8 mouse cellular contexts compared by ENCODE assay signal in genomic region chr1:161035786-161036404, GRCm38 (mm10). TPM values are rescaled to one million over a fixed set of nuclear protein-coding genes. Genes with fewer than 3 reads are reported as not detected.
DNase-seq lines count a peak whose midpoint lies in the region; ATAC-seq lines count a peak whose summit lies in the region.

No protein-coding gene starts in this region.

- H3K4me2 ChIP-seq in kidney, embryonic 16.5 days (replicated peaks; ENCODE audit: low read depth, low read length), result peak overlapping the region; percentile 91

- 1% methylated on average over 6 of the region's 6 CpGs for WGBS in heart, embryonic 10.5 days
- WGBS in kidney, embryonic 16.5 days, result 1% methylated on average over 6 of the region's 6 CpGs
- 0% methylated on average over 6 of the region's 6 CpGs for WGBS in midbrain, embryonic 10.5 days

- peaks cover 55% of the 10 kb centered on the region for H3K36me3 ChIP-seq in heart, embryonic 10.5 days
- H3K36me3 ChIP-seq in erythroblast, embryonic 14.5 days (ENCODE audit: control insufficient read depth), result peaks cover 72% of the 10 kb centered on the region
- peaks cover 39% of the 10 kb centered on the region for H3K36me3 ChIP-seq in kidney, embryonic 16.5 days (ENCODE audit: insufficient read depth, low read length)
- peaks cover 73% of the 10 kb centered on the region for H3K36me3 ChIP-seq in midbrain, embryonic 10.5 days

- ATAC-seq in kidney, embryonic 16.5 days (ENCODE audit: low FRiP score, low TSS enrichment), result no peak
- no peak for ATAC-seq in frontal cortex, adult (ENCODE audit: low TSS enrichment)

- intact Hi-C loops in heart, postnatal 14 days (cut with DNase I), result loop anchor here (5.0 to 10.0 kb wide), 2 partner anchors 96 to 821 kb away; partner anchors contain the start of genes Cacybp and Klhl20

- H3K4me1 ChIP-seq in heart, embryonic 10.5 days, result peaks cover 4% of the 10 kb centered on the region; the same call in 1 of the 2 replicates
- peaks cover 71% of the 10 kb centered on the region for H3K4me1 ChIP-seq in erythroblast, embryonic 14.5 days (ENCODE audit: control insufficient read depth)
- peaks cover 21% of the 10 kb centered on the region for H3K4me1 ChIP-seq in kidney, embryonic 16.5 days (ENCODE audit: insufficient read depth, low read length)
- H3K4me1 ChIP-seq in midbrain, embryonic 10.5 days, result peaks cover 45% of the 10 kb centered on the region

- DNase-seq in heart, embryonic 10.5 days (ENCODE audit: low spot score), result no peak
- no peak for DNase-seq in heart, postnatal 14 days
- peak; percentile 61 for DNase-seq in R1 (ENCODE audit: low read depth, low spot score)
- DNase-seq in midbrain, embryonic 10.5 days (ENCODE audit: low spot score), result peak; percentile 36
- DNase-seq in retina, postnatal 1 day, result no peak

- H3K4me3 ChIP-seq in heart, embryonic 10.5 days, result peak overlapping the region; percentile 80
- peak overlapping the region; percentile 97 for H3K4me3 ChIP-seq in erythroblast, embryonic 14.5 days (replicated peaks)
- peak overlapping the region; percentile 92 for H3K4me3 ChIP-seq in kidney, embryonic 16.5 days (ENCODE audit: low read length)
- H3K4me3 ChIP-seq in midbrain, embryonic 10.5 days, result peak overlapping the region; percentile 67

- no peaks in the 10 kb centered on the region for H3K9me3 ChIP-seq in heart, embryonic 10.5 days
- no peaks in the 10 kb centered on the region for H3K9me3 ChIP-seq in erythroblast, embryonic 14.5 days (ENCODE audit: control insufficient read depth, low read length)
- H3K9me3 ChIP-seq in kidney, embryonic 16.5 days (ENCODE audit: low read length), result no peaks in the 10 kb centered on the region
- H3K9me3 ChIP-seq in midbrain, embryonic 10.5 days (replicated peaks), result no peaks in the 10 kb centered on the region

- peak overlapping the region; percentile 98 for H3K27ac ChIP-seq in heart, embryonic 10.5 days
- peak overlapping the region; percentile 94 for H3K27ac ChIP-seq in kidney, embryonic 16.5 days (ENCODE audit: low read length)
- H3K27ac ChIP-seq in midbrain, embryonic 10.5 days (replicated peaks), result peak overlapping the region; percentile 97

- peak overlapping the region; percentile 99 for H3K9ac ChIP-seq in kidney, embryonic 16.5 days (replicated peaks; ENCODE audit: low read length)

- H3K27me3 ChIP-seq in heart, embryonic 10.5 days (ENCODE audit: insufficient read depth, poor library complexity, severe bottlenecking), result no peaks in the 10 kb centered on the region
- H3K27me3 ChIP-seq in erythroblast, embryonic 14.5 days (ENCODE audit: control insufficient read depth), result no peaks in the 10 kb centered on the region
- no peaks in the 10 kb centered on the region for H3K27me3 ChIP-seq in kidney, embryonic 16.5 days (ENCODE audit: insufficient read depth, low read length)
- no peaks in the 10 kb centered on the region for H3K27me3 ChIP-seq in midbrain, embryonic 10.5 days (ENCODE audit: low read depth, poor library complexity, severe bottlenecking)

RNA-seq across cellular contexts. Expression of gene Zbtb37, which starts 1.2 kb away (rescaled TPM):
- 6.9 and 8.7 TPM in 2 replicates for polyA plus RNA-seq in heart, embryonic 10.5 days (2016; fragmentation: Nextera tagmentation; extraction: Ambion mirVana)
- total RNA-seq in heart, postnatal 14 days (2021), result 10 to 100 TPM; 12.8 to 15.8 TPM
- 0.01 TPM in 1 of 2 replicates, not detected in the other for polyA plus RNA-seq in erythroblast, embryonic 14.5 days (2012)
- polyA plus RNA-seq in kidney, embryonic 16.5 days (2015; fragmentation: Nextera tagmentation; extraction: Ambion mirVana), result 7.8 and 8.8 TPM in 2 replicates
- polyA plus RNA-seq in midbrain, embryonic 10.5 days (2016; fragmentation: Nextera tagmentation; extraction: Ambion mirVana), result 5.3 and 6.7 TPM in 2 replicates

RNA-seq across cellular contexts. Expression of gene Dars2, which starts 34.6 kb away (rescaled TPM):
- polyA plus RNA-seq in heart, embryonic 10.5 days (2016; fragmentation: Nextera tagmentation; extraction: Ambion mirVana), result 47.8 and 57.3 TPM in 2 replicates
- total RNA-seq in heart, postnatal 14 days (2021), result 10 to 100 TPM; 17.4 to 17.6 TPM
- polyA plus RNA-seq in erythroblast, embryonic 14.5 days (2012), result 0.21 and 0.47 TPM in 2 replicates
- polyA plus RNA-seq in kidney, embryonic 16.5 days (2015; fragmentation: Nextera tagmentation; extraction: Ambion mirVana), result 37.8 and 40.2 TPM in 2 replicates
- polyA plus RNA-seq in midbrain, embryonic 10.5 days (2016; fragmentation: Nextera tagmentation; extraction: Ambion mirVana), result 62.5 and 72.3 TPM in 2 replicates

RNA-seq across cellular contexts. Expression of gene Cenpl, which starts 34.6 kb away (rescaled TPM):
- 21.6 and 25.5 TPM in 2 replicates for polyA plus RNA-seq in heart, embryonic 10.5 days (2016; fragmentation: Nextera tagmentation; extraction: Ambion mirVana)
- 1 to 10 TPM; 1.9 to 2.2 TPM for total RNA-seq in heart, postnatal 14 days (2021)
- 3.6 and 5.0 TPM in 2 replicates for polyA plus RNA-seq in erythroblast, embryonic 14.5 days (2012)
- 29.9 and 32.8 TPM in 2 replicates for polyA plus RNA-seq in kidney, embryonic 16.5 days (2015; fragmentation: Nextera tagmentation; extraction: Ambion mirVana)
- polyA plus RNA-seq in midbrain, embryonic 10.5 days (2016; fragmentation: Nextera tagmentation; extraction: Ambion mirVana), result 40.3 and 40.6 TPM in 2 replicates

RNA-seq across cellular contexts. Expression of gene Serpinc1, which starts 57.5 kb away (rescaled TPM):
- polyA plus RNA-seq in heart, embryonic 10.5 days (2016; fragmentation: Nextera tagmentation; extraction: Ambion mirVana), result 1.7 and 32.9 TPM in 2 replicates
- total RNA-seq in heart, postnatal 14 days (2021), result under 1 TPM; 0.31 to 0.41 TPM
- polyA plus RNA-seq in erythroblast, embryonic 14.5 days (2012), result 1.0 and 2.2 TPM in 2 replicates
- 2.5 TPM in 2 replicates for polyA plus RNA-seq in kidney, embryonic 16.5 days (2015; fragmentation: Nextera tagmentation; extraction: Ambion mirVana)
- polyA plus RNA-seq in midbrain, embryonic 10.5 days (2016; fragmentation: Nextera tagmentation; extraction: Ambion mirVana), result 2.0 and 2.3 TPM in 2 replicates

Comparison
In these comparisons a context has a peak if more than half of its experiments do, and no peak if none do; other contexts are left out.
1. DNase-seq: peak in R1 (single experiment) and midbrain, embryonic 10.5 days (single experiment); none in heart, embryonic 10.5 days (single experiment), heart, postnatal 14 days (0 of 2) and retina, postnatal 1 day (single experiment).
2. RNA of gene Dars2, which starts 34.6 kb away (polyA plus RNA-seq): 62.5 to 72.3 TPM in midbrain, embryonic 10.5 days, 47.8 to 57.3 TPM in heart, embryonic 10.5 days and 37.8 to 40.2 TPM in kidney, embryonic 16.5 days; 0.21 to 0.47 TPM in erythroblast, embryonic 14.5 days; every median in the first group is over 10 times any median in the second.
3. Peak in every context shown above with its lines, with median percentiles within 50 percentile points of each other: H3K27ac ChIP-seq and H3K4me3 ChIP-seq.